Mouse (Mus musculus): ENCODE results near the gene Dlg3.

Gene Dlg3

DNA sequence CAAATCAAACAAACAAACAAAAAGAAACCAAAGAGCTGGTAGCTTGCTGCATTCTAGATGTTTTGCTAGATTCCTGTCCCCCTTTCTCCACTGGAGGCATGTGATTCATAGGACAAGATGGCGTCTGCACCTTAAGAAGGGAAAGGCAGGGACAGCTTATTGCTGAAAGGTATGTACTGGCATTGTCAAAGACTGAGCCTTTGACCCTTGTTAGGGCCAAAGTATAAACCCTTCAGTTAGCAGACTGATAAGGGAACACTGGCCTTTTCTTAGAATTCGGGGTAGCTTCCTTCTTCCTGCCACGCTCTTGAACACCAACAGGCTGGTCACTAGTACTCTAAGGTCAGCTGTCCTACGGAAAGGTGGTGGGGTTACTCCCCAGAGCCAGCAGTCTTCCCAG is 29.8 kb downstream of the Dlg3 start:
- WGBS: 82% methylated on average over 4 of the region's 4 CpGs

DNA sequence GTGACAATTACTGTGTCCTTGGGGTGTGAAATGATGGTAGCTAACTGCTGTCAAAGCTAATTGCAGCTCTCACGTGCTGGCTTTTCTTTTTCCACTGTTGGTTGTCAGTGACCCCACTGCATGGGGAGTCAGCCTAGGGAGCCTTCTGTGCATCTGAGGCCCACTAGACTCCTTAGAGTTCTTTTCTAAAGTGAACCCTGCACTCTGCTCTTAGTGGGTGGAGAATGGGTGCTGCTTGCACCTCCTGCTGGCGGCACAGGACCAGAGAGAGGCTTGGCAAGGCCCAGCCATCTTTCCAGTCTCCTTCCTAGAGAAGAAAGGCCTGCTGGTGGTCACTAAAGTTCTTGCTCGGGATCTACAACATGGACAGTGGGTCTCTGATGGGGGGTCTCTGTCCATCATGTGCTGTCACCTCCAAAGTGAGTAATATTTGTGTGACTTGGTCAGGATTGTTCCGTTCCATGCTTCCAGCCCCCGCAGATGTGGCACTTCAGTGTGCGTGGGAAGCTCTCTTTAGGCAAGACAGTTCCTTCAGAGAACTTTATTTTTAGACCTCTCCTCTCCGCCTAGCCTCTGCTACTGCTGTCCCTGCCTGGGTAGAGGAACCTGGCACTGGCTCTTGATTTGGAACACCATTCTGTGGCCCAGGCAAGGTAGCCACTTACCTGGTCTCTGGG is 30.5 kb downstream of the Dlg3 start:
- WGBS: 38% methylated on average over 7 of the region's 7 CpGs

DNA sequence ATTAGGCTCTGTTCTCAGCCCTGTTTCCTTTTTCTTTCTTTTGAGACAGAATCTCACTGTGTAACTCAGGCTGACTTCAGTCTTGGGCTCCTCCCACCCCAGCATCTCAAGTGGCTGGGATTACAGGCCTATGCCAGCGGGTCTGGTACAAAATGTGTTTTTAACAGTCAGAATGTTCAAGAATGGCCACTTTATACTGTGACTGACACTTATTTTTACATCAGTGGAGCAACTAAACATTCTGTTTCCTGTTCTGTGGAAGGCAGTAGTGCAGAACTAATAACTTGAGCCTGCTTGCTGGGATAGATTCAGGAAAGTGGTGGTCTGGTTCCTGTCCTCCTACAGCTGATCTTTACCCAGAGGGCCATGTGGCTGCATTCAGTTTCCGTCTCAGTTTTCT is 33.1 kb downstream of the Dlg3 start:
- WGBS: 39% methylated on average over 2 of the region's 2 CpGs

DNA sequence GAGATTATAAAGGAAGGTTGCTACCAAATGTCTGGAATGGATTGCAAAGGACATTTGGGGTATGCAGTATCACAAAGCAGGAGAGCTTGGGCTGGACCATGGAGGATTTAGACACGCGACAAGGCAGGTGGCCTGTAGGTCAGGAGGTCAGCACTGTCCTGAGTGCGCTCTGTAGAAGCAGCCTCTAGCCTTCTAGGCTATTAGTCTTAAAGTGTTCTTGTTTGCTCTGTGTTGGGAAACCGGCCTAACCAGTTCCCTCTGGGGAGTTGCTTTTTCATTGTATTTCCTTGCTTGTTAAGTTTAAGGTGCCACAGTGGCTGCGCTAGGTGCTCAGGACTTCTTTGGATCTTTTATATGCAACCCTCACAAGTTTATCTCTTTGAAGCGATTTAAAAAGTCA is 34.5 kb downstream of the Dlg3 start:
- WGBS: 92% methylated on average over 6 of the region's 6 CpGs

DNA sequence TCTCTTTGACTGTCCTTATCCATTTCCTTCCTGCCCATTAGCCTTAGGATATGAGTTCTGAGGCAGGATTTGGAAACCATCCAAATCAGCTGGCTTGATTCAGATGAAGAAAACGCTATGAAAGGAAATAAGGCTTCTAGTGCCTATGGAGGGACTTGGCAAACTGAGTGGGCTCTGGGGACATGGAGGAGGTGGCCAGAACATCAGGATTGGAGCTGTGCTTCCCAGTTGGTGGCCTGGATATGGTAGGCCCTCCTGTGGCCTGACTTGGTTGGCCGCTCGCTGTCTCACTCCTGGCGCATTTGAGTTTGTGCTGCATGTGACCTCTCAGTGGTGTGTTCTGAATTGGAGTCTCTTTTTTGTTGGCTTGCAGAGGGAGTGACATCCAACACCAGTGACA is 43.6 kb downstream of the Dlg3 start:
- 72% methylated on average over 4 of the region's 4 CpGs for WGBS

DNA sequence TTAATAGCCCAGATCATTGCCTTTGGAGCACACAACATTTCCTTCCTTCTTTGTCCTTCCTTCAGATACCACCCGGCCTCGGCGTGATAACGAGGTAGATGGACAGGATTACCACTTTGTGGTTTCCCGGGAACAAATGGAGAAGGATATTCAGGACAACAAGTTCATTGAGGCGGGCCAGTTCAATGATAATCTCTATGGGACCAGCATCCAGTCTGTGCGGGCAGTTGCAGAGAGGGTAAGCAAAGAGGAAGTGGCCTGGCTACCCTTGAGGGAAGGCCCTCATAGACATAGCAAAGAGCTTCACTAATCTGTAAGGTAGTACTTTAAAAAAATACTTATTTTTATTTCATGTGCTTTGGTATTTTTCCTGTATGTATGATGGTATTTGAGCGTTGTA is 46.6 kb downstream of the Dlg3 start:
- 69% methylated on average over 8 of the region's 8 CpGs for WGBS

DNA sequence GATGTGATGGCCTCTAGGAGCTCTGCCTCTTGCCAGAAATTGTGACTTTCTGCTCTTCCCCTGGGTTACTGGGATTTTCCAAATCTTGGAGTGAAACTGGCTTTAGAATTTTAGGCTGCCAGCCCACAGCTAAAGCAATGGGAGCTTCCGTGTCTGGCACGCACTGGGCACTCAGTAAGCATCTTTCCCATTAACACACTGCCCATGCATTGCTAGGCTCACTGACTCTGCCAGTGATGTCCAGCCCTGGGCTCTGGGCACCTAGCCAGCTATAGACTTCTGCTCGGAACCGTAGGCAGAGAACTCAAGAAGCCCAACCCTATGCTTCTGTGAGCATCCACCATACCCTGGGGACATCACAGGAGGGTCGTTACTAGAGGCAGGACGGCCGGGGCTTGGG is 48.2 kb downstream of the Dlg3 start:
- 58% methylated on average over 7 of the region's 7 CpGs for WGBS

DNA sequence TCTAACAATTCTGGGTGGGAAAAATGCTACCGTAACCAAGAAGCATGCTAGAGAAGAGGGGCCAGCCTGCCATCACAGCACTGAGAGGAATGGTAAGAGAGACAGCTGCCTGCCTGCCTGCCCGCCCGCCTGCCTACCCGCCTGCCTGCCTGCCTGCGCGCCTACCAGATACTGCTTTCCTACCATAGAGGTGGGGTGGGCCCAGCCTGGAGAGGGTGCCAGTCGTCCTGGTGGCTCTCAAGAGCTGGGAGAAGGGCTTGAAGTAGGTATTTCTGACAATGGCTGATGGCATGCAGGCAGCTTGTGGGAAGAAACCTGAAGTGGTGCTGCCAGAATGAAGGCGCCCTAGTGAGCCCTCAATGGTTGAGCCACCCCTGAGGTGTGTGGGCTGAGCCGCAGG is 51.2 kb downstream of the Dlg3 start:
- WGBS: 57% methylated on average over 9 of the region's 9 CpGs

DNA sequence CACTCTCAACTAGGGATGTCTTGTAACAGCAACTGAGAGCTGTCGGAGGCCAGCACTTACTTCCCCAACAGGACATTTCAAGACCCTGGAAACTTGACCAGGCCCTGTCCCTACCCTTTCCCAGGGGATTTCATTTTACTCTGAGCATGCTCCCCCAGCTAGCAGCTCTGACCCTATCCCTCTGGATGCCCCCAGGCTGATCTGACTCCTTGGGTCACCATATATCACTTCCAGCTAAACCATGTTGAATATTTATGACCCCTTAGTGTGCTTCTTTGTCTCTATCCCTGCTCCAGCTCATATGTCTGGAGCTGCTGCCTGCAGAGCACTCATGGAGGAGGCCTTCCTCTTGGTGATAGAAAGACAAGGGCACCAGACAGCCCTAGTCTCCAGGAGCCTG is 53.6 kb downstream of the Dlg3 start:
- 96% methylated on average over 1 of the region's 1 CpGs for WGBS

DNA sequence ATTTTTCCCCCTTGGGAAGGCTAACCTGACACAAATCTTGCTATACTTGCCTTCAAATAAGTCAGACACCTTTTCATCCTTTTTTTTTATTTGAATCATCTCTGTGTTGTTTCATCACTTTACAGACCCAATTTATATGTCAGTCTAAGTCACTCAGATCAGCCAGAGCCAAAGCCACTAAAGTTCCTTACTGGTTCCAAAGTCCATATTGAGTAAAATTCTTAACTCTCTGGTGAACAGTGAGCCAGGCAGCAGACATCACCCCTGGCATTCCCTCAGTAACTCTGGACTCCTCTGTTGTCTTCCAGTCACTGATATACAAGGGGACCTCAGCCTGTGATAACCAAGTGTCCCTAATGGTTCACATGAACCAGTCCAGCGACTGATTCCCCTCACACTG is 58.0 kb downstream of the Dlg3 start:
- 100% methylated on average over 1 of the region's 1 CpGs for WGBS

DNA sequence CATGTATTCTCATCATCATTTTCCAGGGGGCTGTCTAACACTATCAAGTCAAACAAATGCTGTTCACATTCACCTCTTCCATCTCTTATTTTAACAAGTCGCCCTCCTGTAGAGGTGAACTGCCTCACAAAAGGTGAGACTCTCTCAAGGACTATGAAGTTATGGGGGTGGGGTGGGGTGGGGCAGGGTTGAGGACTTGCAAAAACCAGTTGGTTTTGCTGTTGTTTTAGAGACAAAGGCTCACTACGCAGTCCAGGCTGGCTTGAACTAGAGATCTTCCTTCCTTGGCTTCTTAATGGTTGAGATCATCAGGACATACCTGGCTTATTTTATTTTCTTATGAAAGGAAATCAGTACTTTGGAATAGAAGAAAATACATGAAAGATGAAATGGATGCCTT is 65.3 kb downstream of the Dlg3 start:
- 93% methylated on average over 2 of the region's 2 CpGs for WGBS

Data from cerebral cortex, adult 2 months (tissue).